Mouse (Mus musculus) kidney, postnatal 4 days (tissue): ENCODE measurements around the gene Gm21028.
"Not testable (repeated sequence)": the region's sequence is repeated elsewhere in the genome, so short reads cannot be mapped to it uniquely, and the experiment has no call there.

Source experiments
- DNase-seq, 2 experiments: peaks; one replicate each; pipeline ENCODE4 v3.0.0; 2021; ENCODE audit warnings: mixed read lengths in 2 of 2

The Gm21028 gene

GRCm38 (mm10) chr7:42578488-42578887, at the start of gene Gm21028:
Gene Gm21028, minus strand, starts transcription at chr7:42578588.
- no peak for DNase-seq

GRCm38 (mm10) chr7:42595666-42596065, 17.3 kb upstream of the Gm21028 start:
- not testable (repeated sequence) for DNase-seq

GRCm38 (mm10) chr7:42592413-42592812, 14.0 kb upstream of the Gm21028 start, which contains the start of gene Zfp977:
Gene Zfp977, minus strand, starts transcription at chr7:42592547.
- not testable (repeated sequence) for DNase-seq

GRCm38 (mm10) chr7:42591311-42591710, 12.9 kb upstream of the Gm21028 start:
- DNase-seq, result not testable (repeated sequence)

- DNase-seq, result no peak
Observed at GRCm38 (mm10) chr7:42551766-42552165, 26.6 kb downstream of the Gm21028 start.
